Mouse (Mus musculus) intestine, postnatal 0 days (tissue): ENCODE measurements around the gene Itpka. TPM values are rescaled to one million over a fixed set of nuclear protein-coding genes. Genes with fewer than 3 reads are reported as not detected.
"Not testable (repeated sequence)": the region's sequence is repeated elsewhere in the genome, so short reads cannot be mapped to it uniquely, and the experiment has no call there.

Experiments used
- ATAC-seq: fragments of 200-750 bp; cut with Nextera tagmentation; 2 replicates; pipeline ENCODE4 v1.8.0; 2017; ENCODE audit warnings: mild to moderate bottlenecking, moderate TSS enrichment, moderate library complexity
- H3K27ac ChIP-seq: fragments of 300-500 bp; sonication (generic); 2 replicates; pipeline ENCODE4 v1.5.1; 2014; ENCODE audit warnings: mild to moderate bottlenecking, low read depth, low read length, moderate library complexity
- H3K27me3 ChIP-seq: fragments of 300-500 bp; sonication (generic); replicated peaks from 2 replicates; pipeline ENCODE4 v1.6.1; 2014; ENCODE audit warnings: low read length, mixed read lengths; ENCODE audit not compliant: control insufficient read depth, insufficient read depth
- H3K36me3 ChIP-seq: fragments of 300-500 bp; sonication (generic); 2 replicates; pipeline ENCODE4 v1.6.1; 2014; ENCODE audit warnings: mild to moderate bottlenecking, moderate library complexity; ENCODE audit not compliant: control insufficient read depth, insufficient read depth
- H3K4me1 ChIP-seq: fragments of 300-500 bp; sonication (generic); replicated peaks from 2 replicates; pipeline ENCODE4 v1.6.1; 2014; ENCODE audit warnings: antibody characterized with exemption, low read length, mixed read lengths; ENCODE audit not compliant: control insufficient read depth, insufficient read depth
- H3K4me2 ChIP-seq: fragments of 300-500 bp; sonication (generic); replicated peaks from 2 replicates; pipeline ENCODE4 v1.6.1; 2014; ENCODE audit warnings: low read depth, mild to moderate bottlenecking, moderate library complexity
- H3K4me3 ChIP-seq: fragments of 300-500 bp; sonication (generic); 2 replicates; pipeline ENCODE4 v1.5.1; 2014; ENCODE audit warnings: low read depth, low read length
- H3K9ac ChIP-seq: fragments of 300-500 bp; sonication (generic); 2 replicates; pipeline ENCODE4 v1.6.1; 2014; ENCODE audit warnings: mild to moderate bottlenecking, low read depth, low read length
- H3K9me3 ChIP-seq: fragments of 300-500 bp; sonication (generic); 2 replicates; pipeline ENCODE4 v1.6.1; 2016; ENCODE audit warnings: mixed run types; ENCODE audit not compliant: control insufficient read depth
- CTCF ChIP-seq: sonication (generic); IDR thresholded peaks from 2 replicates; pipeline ENCODE4 v1.5.1; 2016; ENCODE audit warnings: low read depth, mild to moderate bottlenecking, control low read depth, antibody characterized with exemption, moderate library complexity
- WGBS: fragments of 180-500 bp; shearing (Covaris S2); extraction: QIAGEN DNeasy Blood & Tissue Kit; methylation state at CpG from one replicate; pipeline ENCODE4 v1.1.7; 2014; 5-methylcytosine and 5-hydroxymethylcytosine counted together
- polyA plus RNA-seq: library from polyadenylated mRNA; unstranded; fragments of >200 nt; fragmentation: Nextera tagmentation; extraction: Ambion mirVana; gene quantifications from 2 replicates; pipeline ENCODE4 v1.2.1, GENCODE M21; 2015

Gene Itpka
- polyA plus RNA-seq, 1 experiment from 2014 or later: 5.3 TPM

- H3K27ac ChIP-seq: no peak overlapping the region
- TF ChIP-seq CTCF: no peak
- peaks cover 24% of the 10 kb centered on the region for H3K36me3 ChIP-seq
- no peak for ATAC-seq
- 76% methylated on average over 3 of the region's 3 CpGs for WGBS
- no peaks in the 10 kb centered on the region for H3K9me3 ChIP-seq
- H3K4me2 ChIP-seq: no peak overlapping the region
- H3K4me1 ChIP-seq: no peaks in the 10 kb centered on the region
- H3K4me3 ChIP-seq: no peak overlapping the region
- no peaks in the 10 kb centered on the region for H3K27me3 ChIP-seq
- no peak overlapping the region for H3K9ac ChIP-seq
Measured at GRCm38 (mm10) chr2:119707676-119708075, 34.5 kb upstream of the Itpka start.

- no peaks in the 10 kb centered on the region for H3K4me1 ChIP-seq
- TF ChIP-seq CTCF: no peak
- 89% methylated on average over 3 of the region's 3 CpGs for WGBS
- H3K27me3 ChIP-seq: no peaks in the 10 kb centered on the region
- H3K9me3 ChIP-seq: no peaks in the 10 kb centered on the region
- ATAC-seq: no peak
- no peak overlapping the region for H3K27ac ChIP-seq
- H3K4me3 ChIP-seq: no peak overlapping the region
- no peak overlapping the region for H3K9ac ChIP-seq
- H3K4me2 ChIP-seq: no peak overlapping the region
- peaks cover 25% of the 10 kb centered on the region for H3K36me3 ChIP-seq
Measured at GRCm38 (mm10) chr2:119710011-119710410, 32.1 kb upstream of the Itpka start.

- H3K9me3 ChIP-seq: not testable (repeated sequence)
- WGBS: 93% methylated on average over 2 of the region's 2 CpGs
Measured at GRCm38 (mm10) chr2:119715868-119716267, 26.3 kb upstream of the Itpka start.

GRCm38 (mm10) chr2:119721070-119721469, 21.1 kb upstream of the Itpka start:
- no peaks in the 10 kb centered on the region for H3K27me3 ChIP-seq
- 93% methylated on average over 8 of the region's 8 CpGs for WGBS
- H3K4me3 ChIP-seq: no peak overlapping the region
- H3K36me3 ChIP-seq: peaks cover 66% of the 10 kb centered on the region
- H3K9me3 ChIP-seq: no peaks in the 10 kb centered on the region
- no peak overlapping the region for H3K9ac ChIP-seq
- no peak for TF ChIP-seq CTCF
- H3K4me1 ChIP-seq: no peaks in the 10 kb centered on the region
- no peak overlapping the region for H3K4me2 ChIP-seq
- no peak overlapping the region for H3K27ac ChIP-seq
- ATAC-seq: no peak

More at GRCm38 (mm10) chr2:119715868-119716267, 26.3 kb upstream of the Itpka start:
- H3K4me1 ChIP-seq, H3K4me3 ChIP-seq, H3K27me3 ChIP-seq, H3K27ac ChIP-seq, H3K9ac ChIP-seq, H3K4me2 ChIP-seq, ATAC-seq: not testable (repeated sequence)
- H3K36me3 ChIP-seq: peaks cover 48% of the 10 kb centered on the region

GRCm38 (mm10) chr2:119727762-119728416, 14.2 kb upstream of the Itpka start:
- H3K4me3 ChIP-seq: no peak overlapping the region
- H3K4me2 ChIP-seq: no peak overlapping the region
- no peaks in the 10 kb centered on the region for H3K27me3 ChIP-seq
- WGBS: 94% methylated on average over 3 of the region's 3 CpGs
- H3K9me3 ChIP-seq: no peaks in the 10 kb centered on the region
- H3K27ac ChIP-seq: no peak overlapping the region
- no peak overlapping the region for H3K9ac ChIP-seq
- no peaks in the 10 kb centered on the region for H3K4me1 ChIP-seq
- TF ChIP-seq CTCF: no peak
- ATAC-seq: no peak
- H3K36me3 ChIP-seq: peaks cover 78% of the 10 kb centered on the region

GRCm38 (mm10) chr2:119730735-119731134, 11.4 kb upstream of the Itpka start:
- no peaks in the 10 kb centered on the region for H3K4me1 ChIP-seq
- H3K4me2 ChIP-seq: no peak overlapping the region
- 77% methylated on average over 4 of the region's 4 CpGs for whole genome bisulfite sequencing
- no peak for ATAC-seq
- H3K36me3 ChIP-seq: peaks cover 78% of the 10 kb centered on the region
- H3K4me3 ChIP-seq: no peak overlapping the region
- H3K27me3 ChIP-seq: no peaks in the 10 kb centered on the region
- no peak for TF ChIP-seq CTCF
- H3K9ac ChIP-seq: no peak overlapping the region
- no peak overlapping the region for H3K27ac ChIP-seq
- no peaks in the 10 kb centered on the region for H3K9me3 ChIP-seq
